Mouse (Mus musculus) midbrain, embryonic 14.5 days (tissue): Measurements from ENCODE around the gene D630003M21Rik. TPM values are rescaled to one million over a fixed set of nuclear protein-coding genes. Genes with fewer than 3 reads are reported as not detected.

Source experiments
- ATAC-seq: fragments of 200-750 bp; cut with Nextera tagmentation; 2 replicates; pipeline ENCODE4 v1.8.0; 2017; ENCODE audit warnings: moderate number of reproducible peaks, moderate library complexity; ENCODE audit not compliant: low FRiP score, low TSS enrichment
- DNase-seq: peaks from one replicate; pipeline ENCODE4 v3.0.0-alpha.2; 2015
- H3K27ac ChIP-seq: fragments of 300-500 bp; sonication (generic); replicated peaks from 2 replicates; pipeline ENCODE4 v1.5.1; 2014; ENCODE audit warnings: mild to moderate bottlenecking, low read depth, low read length, moderate library complexity
- H3K27me3 ChIP-seq: fragments of 300-500 bp; sonication (generic); 2 replicates; pipeline ENCODE4 v1.6.1; 2014; ENCODE audit warnings: low read length, control low read depth, mixed read lengths; ENCODE audit not compliant: control insufficient read depth, insufficient read depth
- H3K36me3 ChIP-seq: fragments of 300-500 bp; sonication (generic); 2 replicates; pipeline ENCODE4 v1.6.1; 2014; ENCODE audit warnings: low read length, control low read depth; ENCODE audit not compliant: control insufficient read depth, insufficient read depth
- H3K4me1 ChIP-seq: fragments of 300-500 bp; sonication (generic); 2 replicates; pipeline ENCODE4 v1.6.1; 2014; ENCODE audit warnings: mild to moderate bottlenecking, antibody characterized with exemption, low read length, control low read depth; ENCODE audit not compliant: control insufficient read depth, insufficient read depth
- H3K4me2 ChIP-seq: fragments of 300-500 bp; sonication (generic); 2 replicates; pipeline ENCODE4 v1.6.1; 2014; ENCODE audit warnings: mild to moderate bottlenecking, low read length, moderate library complexity
- H3K4me3 ChIP-seq: fragments of 300-500 bp; sonication (generic); replicated peaks from 2 replicates; pipeline ENCODE4 v1.5.1; 2014; ENCODE audit warnings: low read depth, low read length
- H3K9ac ChIP-seq: fragments of 300-500 bp; sonication (generic); replicated peaks from 2 replicates; pipeline ENCODE4 v1.6.1; 2014; ENCODE audit warnings: mild to moderate bottlenecking, low read length, moderate library complexity
- H3K9me3 ChIP-seq: fragments of 300-500 bp; sonication (generic); 2 replicates; pipeline ENCODE4 v1.6.1; 2016; ENCODE audit warnings: low read length, control low read depth, mixed read lengths; ENCODE audit not compliant: control insufficient read depth
- WGBS: fragments of 180-500 bp; shearing (Covaris S2); extraction: QIAGEN DNeasy Blood & Tissue Kit; methylation state at CpG from one replicate; pipeline ENCODE4 v1.1.7; 2014; 5-methylcytosine and 5-hydroxymethylcytosine counted together
- polyA plus RNA-seq: library from polyadenylated mRNA; unstranded; fragments of >200 nt; fragmentation: Nextera tagmentation; extraction: Ambion mirVana; gene quantifications from 2 replicates; pipeline ENCODE4 v1.2.1, GENCODE M21; 2014

D630003M21Rik gene
- polyA plus RNA-seq, 1 experiment from 2014 or later, result 1.4 TPM

DNA sequence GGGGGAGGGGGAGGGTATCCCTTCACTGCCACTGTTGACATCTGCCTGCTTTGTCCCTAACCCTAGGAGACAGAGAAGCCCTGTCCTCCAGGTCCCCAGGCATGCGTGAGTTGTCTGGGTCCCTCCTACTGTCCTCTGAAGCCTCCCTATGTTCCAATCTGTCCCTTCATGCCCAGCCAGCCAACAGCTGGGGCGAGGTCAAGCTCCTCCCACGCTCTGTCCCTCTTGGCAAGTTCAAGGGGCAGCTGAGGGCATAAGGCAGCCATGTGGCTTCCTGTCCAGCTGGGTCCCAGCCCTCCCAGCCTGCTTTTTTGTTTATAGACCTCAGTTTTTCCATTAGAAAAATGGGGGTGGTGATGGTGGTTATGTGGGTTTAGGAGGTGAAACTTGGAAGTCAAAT, 29.7 kb downstream of the D630003M21Rik start:
- Histone ChIP-seq H3K4me2 (no peak overlapping the region), H3K4me3 (no peak overlapping the region), H3K36me3 (no peaks in the 10 kb centered on the region), H3K27ac (no peak overlapping the region), H3K9me3 (no peaks in the 10 kb centered on the region), H3K27me3 (no peaks in the 10 kb centered on the region), H3K4me1 (peaks cover 3% of the 10 kb centered on the region), H3K9ac (no peak overlapping the region)
- ATAC-seq, result no peak
- 52% methylated on average over 3 of the region's 3 CpGs for WGBS
- DNase-seq, result no peak

DNA sequence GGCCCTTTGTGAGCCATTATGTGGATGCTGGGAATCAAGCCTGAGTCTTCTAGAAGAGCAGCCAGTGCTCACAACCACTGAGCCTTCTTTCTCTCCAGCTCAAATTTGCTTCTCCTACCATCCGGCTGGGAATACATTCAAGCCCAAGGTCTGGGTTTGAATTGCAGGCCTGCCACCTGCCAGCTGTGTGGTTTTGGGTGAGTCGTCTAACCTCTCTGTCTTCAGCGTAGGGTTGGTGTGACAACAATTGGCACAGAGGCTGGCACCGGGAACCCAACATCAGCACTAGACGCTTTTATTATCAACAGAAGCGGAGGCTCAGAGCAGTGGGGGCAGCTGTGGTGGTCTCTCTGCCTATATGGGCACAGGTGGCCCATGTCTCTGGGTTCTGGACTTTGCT, 30.2 kb downstream of the D630003M21Rik start:
- no peaks in the 10 kb centered on the region for H3K27me3 ChIP-seq
- H3K9me3 ChIP-seq, result no peaks in the 10 kb centered on the region
- no peak overlapping the region for H3K4me3 ChIP-seq
- WGBS, result 91% methylated on average over 6 of the region's 6 CpGs
- no peak overlapping the region for H3K27ac ChIP-seq
- H3K36me3 ChIP-seq, result no peaks in the 10 kb centered on the region
- ATAC-seq, result no peak
- H3K4me1 ChIP-seq, result peaks cover 7% of the 10 kb centered on the region
- H3K4me2 ChIP-seq, result no peak overlapping the region
- no peak for DNase-seq
- H3K9ac ChIP-seq, result no peak overlapping the region

DNA sequence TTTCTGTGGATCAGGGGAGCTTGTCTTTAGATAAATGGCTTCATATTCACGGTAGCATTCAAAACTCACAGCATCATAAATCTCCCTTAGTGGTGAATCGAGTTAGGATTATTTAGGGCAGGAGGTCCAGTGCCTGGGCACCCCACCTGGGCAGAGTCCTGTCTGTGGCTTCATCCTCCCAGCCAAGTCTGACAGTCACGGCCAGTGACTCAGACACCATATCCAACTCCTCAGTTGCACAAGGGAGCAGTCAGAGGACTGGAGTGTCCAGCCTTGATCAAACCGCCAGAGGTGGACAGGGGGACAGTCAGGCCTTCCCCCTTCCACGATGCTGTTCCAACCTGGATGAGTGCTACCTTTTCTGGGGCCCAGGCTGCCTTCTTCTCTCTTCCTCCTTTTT, 31.1 kb downstream of the D630003M21Rik start:
- DNase-seq (no peak), ATAC-seq (no peak)
- Histone ChIP-seq H3K9ac (no peak overlapping the region), H3K4me1 (peaks cover 16% of the 10 kb centered on the region), H3K27ac (no peak overlapping the region), H3K9me3 (no peaks in the 10 kb centered on the region), H3K4me3 (no peak overlapping the region), H3K36me3 (no peaks in the 10 kb centered on the region), H3K4me2 (no peak overlapping the region), H3K27me3 (no peaks in the 10 kb centered on the region)
- WGBS, result 77% methylated on average over 5 of the region's 5 CpGs

DNA sequence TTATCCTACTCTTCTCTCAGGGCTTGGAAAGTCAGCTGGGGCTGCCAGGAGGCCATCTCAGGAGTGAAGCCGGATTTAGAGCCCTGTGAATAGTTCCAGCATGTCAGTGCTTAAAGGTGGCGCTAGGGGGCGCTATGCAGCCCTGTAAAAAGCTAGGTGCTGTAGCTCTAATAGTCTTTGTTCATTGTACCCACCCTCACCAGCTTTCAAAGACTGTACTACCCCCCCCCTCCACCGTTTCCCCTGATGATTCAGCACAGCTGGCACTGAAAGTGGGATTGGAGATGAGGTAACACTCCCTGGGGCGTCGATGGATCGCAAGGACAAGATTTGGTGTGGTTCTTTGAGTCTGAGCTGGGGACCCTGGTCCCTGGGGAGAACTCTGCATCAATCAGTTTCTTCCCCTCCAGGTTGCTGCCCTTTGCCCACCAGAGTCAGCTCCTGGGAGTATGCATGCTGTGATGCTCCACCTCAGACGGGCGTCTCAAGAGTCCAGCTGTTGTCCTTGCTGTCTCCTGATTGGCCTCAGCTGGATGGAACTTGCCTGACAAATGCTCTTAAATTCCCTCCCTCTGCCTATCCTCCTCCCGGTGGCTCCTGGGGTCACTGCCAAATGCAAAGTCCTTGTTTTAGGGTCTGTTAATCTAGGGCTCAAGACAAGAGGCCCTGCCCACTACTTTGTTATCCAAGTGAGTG, 33.9 kb downstream of the D630003M21Rik start:
- Histone ChIP-seq H3K27me3 (no peaks in the 10 kb centered on the region), H3K36me3 (no peaks in the 10 kb centered on the region), H3K4me1 (peaks cover 16% of the 10 kb centered on the region), H3K9me3 (no peaks in the 10 kb centered on the region), H3K9ac (no peak overlapping the region), H3K27ac (peak overlapping the region; percentile 74; the same call in 1 of the 2 replicates), H3K4me3 (no peak overlapping the region), H3K4me2 (no peak overlapping the region)
- no peak for ATAC-seq
- WGBS, result 15% methylated on average over 10 of the region's 10 CpGs
- peak; percentile 80 for DNase-seq

DNA sequence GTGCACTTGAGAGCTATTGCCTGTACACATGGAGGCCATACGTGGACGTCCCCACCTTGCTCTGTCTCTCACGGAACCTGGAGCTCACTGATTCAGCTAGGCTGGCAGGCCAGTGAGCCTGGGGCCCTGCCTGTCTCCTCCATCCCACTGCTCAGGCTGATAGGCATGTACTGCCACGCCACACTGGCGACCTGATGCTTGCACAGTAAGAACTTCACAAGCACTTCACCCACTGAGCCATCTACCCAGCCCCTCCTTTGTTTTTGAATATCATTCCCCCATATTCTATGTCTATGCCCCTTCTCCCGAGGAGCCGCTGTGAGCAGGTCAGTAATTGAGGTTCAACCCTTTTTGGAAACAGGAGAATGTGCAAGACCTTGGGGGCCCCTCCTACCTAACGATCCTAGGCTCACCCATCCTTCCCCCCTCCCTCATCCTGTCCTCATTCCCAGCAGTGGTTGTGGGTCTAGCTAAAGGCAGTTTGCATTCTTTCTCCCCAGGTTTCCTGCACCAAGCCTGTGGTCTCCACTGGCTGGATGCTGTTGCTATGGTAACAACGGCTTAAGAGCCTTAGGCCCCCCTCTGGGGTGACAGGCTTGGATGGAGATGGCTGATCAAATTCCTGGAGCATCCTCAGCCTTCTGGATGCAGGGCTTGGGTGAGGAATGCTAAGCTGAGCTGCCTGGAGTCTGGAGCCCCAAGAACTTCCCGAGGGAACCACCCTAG, 35.2 kb downstream of the D630003M21Rik start:
- Histone ChIP-seq H3K4me1 (peaks cover 16% of the 10 kb centered on the region), H3K9ac (no peak overlapping the region), H3K4me2 (peak overlapping the region; percentile 13; the same call in 1 of the 2 replicates), H3K9me3 (no peaks in the 10 kb centered on the region), H3K27ac (peak overlapping the region; percentile 74), H3K4me3 (no peak overlapping the region), H3K27me3 (no peaks in the 10 kb centered on the region), H3K36me3 (no peaks in the 10 kb centered on the region)
- 6% methylated on average over 10 of the region's 10 CpGs for WGBS
- DNase-seq (peak; percentile 87), ATAC-seq (peak; percentile 73; the same call in 1 of the 2 replicates)

DNA sequence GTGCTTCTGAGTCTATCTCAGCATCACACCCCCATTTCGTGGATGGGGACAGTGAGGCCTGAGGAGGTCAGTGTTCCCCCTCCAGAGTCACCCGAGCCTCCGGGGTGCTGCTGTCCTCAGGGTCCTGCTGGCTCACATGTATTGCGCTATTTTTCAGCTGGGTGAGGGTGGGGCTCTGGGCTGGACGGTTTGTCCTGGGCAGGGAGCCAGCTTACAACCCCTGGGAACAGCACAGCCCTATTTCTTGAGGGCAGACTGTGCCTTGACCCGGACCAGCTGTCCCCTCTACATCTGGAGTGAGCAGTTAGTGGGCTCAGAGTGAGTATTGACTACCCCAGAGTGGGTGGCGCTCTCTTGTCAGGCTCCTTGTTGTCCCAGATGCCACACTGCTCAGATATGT, 37.9 kb downstream of the D630003M21Rik start:
- ATAC-seq, result no peak
- no peak overlapping the region for H3K27ac ChIP-seq
- H3K9me3 ChIP-seq, result no peaks in the 10 kb centered on the region
- peaks cover 19% of the 10 kb centered on the region for H3K4me1 ChIP-seq
- no peak for DNase-seq
- H3K27me3 ChIP-seq, result no peaks in the 10 kb centered on the region
- H3K4me3 ChIP-seq, result no peak overlapping the region
- no peaks in the 10 kb centered on the region for H3K36me3 ChIP-seq
- WGBS, result 66% methylated on average over 7 of the region's 7 CpGs
- no peak overlapping the region for H3K9ac ChIP-seq
- no peak overlapping the region for H3K4me2 ChIP-seq

DNA sequence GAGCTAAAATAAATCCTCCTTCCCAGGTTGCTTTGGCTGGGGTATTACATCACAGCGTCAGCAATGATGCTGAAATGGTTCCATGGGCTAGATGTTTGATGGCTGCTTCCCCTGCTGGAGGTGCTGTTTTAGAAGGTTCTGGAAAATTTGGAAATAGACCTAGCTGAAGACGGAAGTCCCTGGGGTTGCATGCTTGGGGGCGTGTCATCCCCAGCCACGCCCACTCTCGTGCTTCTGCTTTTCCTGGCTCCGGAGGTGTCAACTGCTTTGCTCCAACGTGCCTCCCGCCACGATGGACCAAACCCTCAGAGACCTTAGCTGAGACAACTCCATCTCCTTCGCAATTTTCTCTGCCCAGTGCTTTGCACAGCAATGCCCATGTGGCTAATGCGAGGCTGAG, 39.6 kb downstream of the D630003M21Rik start:
- no peak overlapping the region for H3K9ac ChIP-seq
- no peak overlapping the region for H3K4me2 ChIP-seq
- no peaks in the 10 kb centered on the region for H3K27me3 ChIP-seq
- ATAC-seq (no peak), DNase-seq (no peak)
- H3K4me1 ChIP-seq, result peaks cover 18% of the 10 kb centered on the region
- 82% methylated on average over 11 of the region's 11 CpGs for WGBS
- no peaks in the 10 kb centered on the region for H3K9me3 ChIP-seq
- no peak overlapping the region for H3K27ac ChIP-seq
- H3K36me3 ChIP-seq, result no peaks in the 10 kb centered on the region
- H3K4me3 ChIP-seq, result no peak overlapping the region

DNA sequence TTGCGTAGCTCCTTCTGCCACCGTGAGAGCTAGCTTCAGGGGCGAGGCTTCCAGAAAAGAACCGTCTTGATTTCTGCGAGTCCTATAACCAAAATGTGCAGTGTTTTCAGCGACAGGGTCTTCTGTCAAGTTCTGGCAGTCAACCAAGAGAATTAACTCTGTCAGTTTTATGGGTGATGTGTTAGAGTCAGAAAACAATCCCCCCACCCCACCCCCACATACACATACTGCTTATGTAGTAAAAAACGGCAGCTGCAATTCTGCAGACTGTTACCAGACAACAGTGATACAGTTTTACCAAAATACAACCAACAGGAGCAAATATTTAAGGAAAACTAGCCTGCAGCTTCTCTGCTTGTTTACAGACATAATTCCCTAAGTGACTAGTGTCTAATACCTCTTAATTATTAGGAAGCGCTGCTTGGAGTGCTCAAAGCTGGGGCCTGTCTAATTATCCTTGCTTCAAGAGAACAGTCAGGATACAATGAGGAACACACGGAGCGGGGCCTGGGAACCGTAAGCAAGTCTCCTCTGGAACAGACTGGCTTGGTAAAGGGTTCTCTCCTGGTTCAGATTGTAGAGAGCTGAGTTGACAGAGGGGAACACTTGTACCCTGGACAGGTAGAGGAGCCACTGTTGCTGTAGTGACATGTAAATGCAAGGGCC, 42.7 kb downstream of the D630003M21Rik start:
- no peaks in the 10 kb centered on the region for H3K9me3 ChIP-seq
- DNase-seq (no peak), ATAC-seq (no peak)
- 0 out of 2 replicates have a peak overlapping the region, but pooled peaks have one; percentile 26 for H3K27ac ChIP-seq
- H3K9ac ChIP-seq, result no peak overlapping the region
- peaks cover 3% of the 10 kb centered on the region; the same call in 1 of the 2 replicates for H3K4me1 ChIP-seq
- H3K4me2 ChIP-seq, result no peak overlapping the region
- no peaks in the 10 kb centered on the region for H3K27me3 ChIP-seq
- H3K36me3 ChIP-seq, result no peaks in the 10 kb centered on the region
- 71% methylated on average over 11 of the region's 11 CpGs for WGBS
- no peak overlapping the region for H3K4me3 ChIP-seq
